Mouse (Mus musculus): Measurements from ENCODE around the gene Maea. TPM values are rescaled to one million over a fixed set of nuclear protein-coding genes. Genes with fewer than 3 reads are reported as not detected.

Gene Maea
- polyA plus RNA-seq, 1 experiment from 2014 or later = 122 TPM

Other genes with a start within 250 kb of the Maea start
- 0.04 TPM in 1 of 2 replicates, not detected in the other for gene Slc5a1, start 231.3 kb upstream of the Maea start, polyA plus RNA-seq (2015; fragmentation: Nextera tagmentation; extraction: Ambion mirVana)
- gene Spon2, start 117.1 kb upstream of the Maea start, polyA plus RNA-seq (2015; fragmentation: Nextera tagmentation; extraction: Ambion mirVana) = 2.8 and 3.0 TPM in 2 replicates
- gene Ctbp1, start 60.5 kb upstream of the Maea start, polyA plus RNA-seq (2015; fragmentation: Nextera tagmentation; extraction: Ambion mirVana) = 503 and 515 TPM in 2 replicates
- gene Uvssa, start 43.0 kb downstream of the Maea start, polyA plus RNA-seq (2015; fragmentation: Nextera tagmentation; extraction: Ambion mirVana) = 8.7 and 9.0 TPM in 2 replicates
- gene Nkx1-1, start 98.5 kb downstream of the Maea start, polyA plus RNA-seq (2015; fragmentation: Nextera tagmentation; extraction: Ambion mirVana) = 0.38 and 0.45 TPM in 2 replicates